Mouse (Mus musculus) left cerebral cortex, postnatal 25 days (tissue): ENCODE results near the gene Cth. TPM values are rescaled to one million over a fixed set of nuclear protein-coding genes. Genes with fewer than 3 reads are reported as not detected.
"Not testable (repeated sequence)": the region's sequence is repeated elsewhere in the genome, so short reads cannot be mapped to it uniquely, and the experiment has no call there.

Experiments used
- DNase-seq, 2 experiments: peaks; one replicate each; pipeline ENCODE4 v3.0.0; 2022; ENCODE audit warnings: low spot score in 2 of 2, mixed read lengths in 1 of 2
- intact Hi-C: fragments of 180-260 bp; cut with DNase I; formaldehyde crosslinking; loops from one replicate; pipeline ENCODE4 v1.15.1; 2025
- total RNA-seq, 2 experiments: library from RNA; stranded (reverse); gene quantifications; 2 replicates each; pipeline ENCODE4 v1.2.3; 2021

The Cth gene
- 1 to 10 TPM; 6.7 to 8.0 TPM for total RNA-seq

- intact Hi-C loops = loop anchor here (5.0 kb wide), 1 partner anchor 48 kb away; no protein-coding TSS in a partner anchor
- DNase-seq = peak; percentile 83 to 93
These were observed at the start of gene Cth for GRCm38 (mm10) chr3:157924692-157925328. Gene Cth (minus strand): TSS chr3:157925077.

- no peak for DNase-seq
- intact Hi-C loops = no loop called here
These were observed 48.4 kb upstream of the Cth start for GRCm38 (mm10) chr3:157973236-157973635.

- no peak for DNase-seq
- intact Hi-C loops = no loop called here
These were observed 46.3 kb upstream of the Cth start for GRCm38 (mm10) chr3:157971151-157971550.

- no peak for DNase-seq
These were observed 32.4 kb upstream of the Cth start for GRCm38 (mm10) chr3:157957320-157957719.

GRCm38 (mm10) chr3:157956201-157956600 lies 31.3 kb upstream of the Cth start:
- DNase-seq = no peak
- intact Hi-C loops = no loop called here

More at GRCm38 (mm10) chr3:157957320-157957719, 32.4 kb upstream of the Cth start:
- intact Hi-C loops = no loop called here

- intact Hi-C loops = no loop called here
These were observed 30.6 kb upstream of the Cth start for GRCm38 (mm10) chr3:157955466-157955865.

GRCm38 (mm10) chr3:157952716-157953115 lies 27.8 kb upstream of the Cth start:
- no peak for DNase-seq

More at GRCm38 (mm10) chr3:157955466-157955865, 30.6 kb upstream of the Cth start:
- no peak for DNase-seq

GRCm38 (mm10) chr3:157947383-157948280 lies 22.8 kb upstream of the Cth start:
- intact Hi-C loops = loop anchor here (1.0 to 5.0 kb wide), 2 partner anchors 89 to 385 kb away; partner anchors contain the start of genes Lrrc40 and Srsf11
- DNase-seq = no peak

More at GRCm38 (mm10) chr3:157952716-157953115, 27.8 kb upstream of the Cth start:
- intact Hi-C loops = no loop called here

GRCm38 (mm10) chr3:157946843-157947358 lies 22.0 kb upstream of the Cth start, which contains the start of gene Ankrd13c:
Gene Ankrd13c (plus strand): TSS chr3:157947239.
- DNase-seq = peak; percentile 94 to 96
- intact Hi-C loops = loop anchor here (1.0 to 5.0 kb wide), 2 partner anchors 89 to 385 kb away; partner anchors contain the start of genes Lrrc40 and Srsf11

- DNase-seq = no peak
- intact Hi-C loops = no loop called here
These were observed 13.7 kb upstream of the Cth start for GRCm38 (mm10) chr3:157938585-157938984.

- intact Hi-C loops = no loop called here
- DNase-seq = no peak
These were observed 9.5 kb upstream of the Cth start for GRCm38 (mm10) chr3:157934301-157934823.

- intact Hi-C loops, DNase-seq: not testable (repeated sequence)
These were observed 8.3 kb upstream of the Cth start for GRCm38 (mm10) chr3:157933223-157933622.

- intact Hi-C loops = no loop called here
- no peak for DNase-seq
These were observed 7.2 kb upstream of the Cth start for GRCm38 (mm10) chr3:157932074-157932473.

- no peak for DNase-seq
- intact Hi-C loops = no loop called here
These were observed 6.7 kb upstream of the Cth start for GRCm38 (mm10) chr3:157931592-157931991.

GRCm38 (mm10) chr3:157929417-157929816 lies 4.5 kb upstream of the Cth start:
- DNase-seq = no peak
- intact Hi-C loops = loop anchor here (5.0 kb wide), 1 partner anchor 52 kb away; no protein-coding TSS in a partner anchor

- intact Hi-C loops = loop anchor here (5.0 kb wide), 1 partner anchor 51 kb away; no protein-coding TSS in a partner anchor
These were observed 3.9 kb upstream of the Cth start for GRCm38 (mm10) chr3:157928731-157929130.

GRCm38 (mm10) chr3:157926761-157927160 lies 1.9 kb upstream of the Cth start:
- intact Hi-C loops = loop anchor here (5.0 kb wide), 1 partner anchor 49 kb away; no protein-coding TSS in a partner anchor
- peak in 1 of 2 experiments; percentile 6 for DNase-seq

More at GRCm38 (mm10) chr3:157928731-157929130, 3.9 kb upstream of the Cth start:
- DNase-seq = peak in 1 of 2 experiments; percentile 49

- intact Hi-C loops = loop anchor here (5.0 kb wide), 1 partner anchor 49 kb away; no protein-coding TSS in a partner anchor
- DNase-seq = no peak
These were observed 1.0 kb upstream of the Cth start for GRCm38 (mm10) chr3:157925706-157926510.
